Mouse (Mus musculus): ENCODE results near the gene 2300002M23Rik. TPM values are rescaled to one million over a fixed set of nuclear protein-coding genes. Genes with fewer than 3 reads are reported as not detected.

The 2300002M23Rik gene
- polyA plus RNA-seq, 1 experiment from 2014 or later, result not detected

DNA sequence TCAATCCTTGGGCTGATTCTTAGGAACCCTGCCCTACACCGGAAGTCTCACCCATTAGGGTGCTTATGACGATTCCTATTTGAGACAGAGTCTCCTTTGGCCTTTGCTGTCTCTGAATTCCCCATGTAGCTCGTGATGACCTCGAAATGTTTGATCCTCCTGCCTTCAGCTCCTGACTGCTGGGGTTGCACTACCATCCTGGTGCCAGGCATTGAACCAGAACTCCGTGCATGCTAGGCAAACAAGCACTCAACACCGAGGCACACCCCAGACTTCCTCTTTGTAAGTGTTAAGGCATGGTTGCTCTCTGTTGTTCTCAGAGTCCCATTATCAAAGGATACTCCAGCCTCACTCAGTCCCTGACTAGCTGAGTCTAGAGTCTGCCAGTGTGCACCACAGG lies 23.2 kb upstream of the 2300002M23Rik start:
- no peak for ATAC-seq
- H3K4me3 ChIP-seq, result no peak overlapping the region
- H3K9me3 ChIP-seq (replicated peaks), result no peaks in the 10 kb centered on the region
- no peak overlapping the region for H3K27ac ChIP-seq
- WGBS (ENCODE audit: insufficient replicate concordance), result 52% methylated on average over 6 of the region's 6 CpGs
- no peaks in the 10 kb centered on the region for H3K36me3 ChIP-seq
- H3K27me3 ChIP-seq (replicated peaks), result peaks cover 6% of the 10 kb centered on the region; the same call in 1 of the 2 replicates
- H3K4me1 ChIP-seq, result no peaks in the 10 kb centered on the region
- no peak overlapping the region for H3K4me2 ChIP-seq
- H3K9ac ChIP-seq, result no peak overlapping the region

DNA sequence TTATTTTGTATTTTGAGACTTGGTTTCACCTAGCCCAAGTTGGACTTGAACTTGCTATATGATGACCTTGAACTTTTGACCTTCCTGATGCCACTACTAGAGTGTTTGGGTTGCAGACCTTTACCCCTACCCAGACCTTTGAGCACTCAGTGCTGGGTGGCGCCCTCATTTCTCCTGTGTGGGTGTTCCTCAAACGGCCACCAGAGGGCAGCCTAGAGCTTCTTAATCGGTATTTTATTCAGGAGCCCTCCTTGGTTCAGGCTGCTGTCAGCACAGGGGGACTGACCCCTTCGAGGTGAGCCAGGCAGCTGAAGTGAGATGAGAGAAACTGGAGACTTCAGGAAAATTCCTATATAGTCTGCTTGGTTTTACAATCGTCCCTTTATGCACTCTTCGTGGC lies 22.6 kb upstream of the 2300002M23Rik start:
- no peaks in the 10 kb centered on the region for H3K36me3 ChIP-seq
- ATAC-seq, result no peak
- H3K9ac ChIP-seq, result no peak overlapping the region
- H3K4me1 ChIP-seq, result no peaks in the 10 kb centered on the region
- H3K4me2 ChIP-seq, result no peak overlapping the region
- no peak overlapping the region for H3K27ac ChIP-seq
- WGBS (ENCODE audit: insufficient replicate concordance), result 24% methylated on average over 6 of the region's 6 CpGs
- peaks cover 6% of the 10 kb centered on the region; the same call in 1 of the 2 replicates for H3K27me3 ChIP-seq (replicated peaks)
- no peak overlapping the region for H3K4me3 ChIP-seq
- no peaks in the 10 kb centered on the region for H3K9me3 ChIP-seq (replicated peaks)

DNA sequence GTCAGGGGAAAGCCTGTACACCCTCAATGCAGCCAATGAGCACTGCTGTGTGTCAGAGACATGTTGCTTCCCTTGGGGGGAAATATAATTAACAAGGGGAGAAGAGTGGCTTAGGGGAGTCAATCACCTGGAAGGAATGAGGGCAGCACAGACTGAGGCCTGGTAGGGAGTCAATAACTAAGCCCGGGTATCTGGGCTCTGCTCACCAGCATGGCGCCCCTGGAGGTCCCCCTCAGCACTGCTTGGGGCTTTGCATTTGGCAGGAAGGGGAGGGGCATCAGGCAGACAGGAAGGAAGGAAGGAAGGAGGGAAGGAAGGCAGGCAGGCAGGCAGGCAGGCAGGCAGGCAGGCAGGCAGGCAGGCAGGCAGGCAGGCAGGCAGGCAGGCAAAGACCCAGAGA lies 19.8 kb upstream of the 2300002M23Rik start:
- WGBS (ENCODE audit: insufficient replicate concordance), result 59% methylated on average over 2 of the region's 2 CpGs
- Histone ChIP-seq H3K27ac (no peak overlapping the region), H3K4me3 (no peak overlapping the region), H3K27me3 (replicated peaks) (0 out of 2 replicates have a peak, but pooled peaks cover 9% of the 10 kb centered on the region), H3K9ac (no peak overlapping the region), H3K4me1 (no peaks in the 10 kb centered on the region), H3K9me3 (replicated peaks) (no peaks in the 10 kb centered on the region), H3K4me2 (no peak overlapping the region), H3K36me3 (no peaks in the 10 kb centered on the region)
- no peak for ATAC-seq

DNA sequence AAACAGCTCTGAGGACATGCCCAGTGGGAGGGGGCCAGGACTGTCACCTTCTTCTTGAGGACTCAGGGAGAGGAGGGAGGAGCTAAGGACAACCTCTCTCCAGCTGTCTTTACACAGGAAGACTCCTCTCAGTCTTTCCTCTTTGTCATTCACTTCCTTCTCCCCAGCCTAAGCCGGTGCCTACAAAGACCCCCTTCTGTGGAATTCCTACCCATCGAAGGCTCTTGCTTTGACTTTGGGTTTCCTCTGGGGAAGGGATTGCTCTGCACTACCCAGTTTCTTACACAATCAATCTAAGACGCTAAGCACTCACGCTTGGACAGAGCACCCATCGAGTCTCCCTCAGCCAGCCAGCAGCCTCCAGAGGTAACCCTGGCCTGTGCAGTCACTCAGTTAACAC lies 18.6 kb upstream of the 2300002M23Rik start:
- no peak overlapping the region for H3K9ac ChIP-seq
- no peak for ATAC-seq
- no peak overlapping the region for H3K4me3 ChIP-seq
- H3K27me3 ChIP-seq (replicated peaks), result 0 out of 2 replicates have a peak, but pooled peaks cover 9% of the 10 kb centered on the region
- H3K36me3 ChIP-seq, result no peaks in the 10 kb centered on the region
- H3K4me2 ChIP-seq, result no peak overlapping the region
- no peak overlapping the region for H3K27ac ChIP-seq
- WGBS (ENCODE audit: insufficient replicate concordance), result 19% methylated on average over 5 of the region's 5 CpGs
- no peaks in the 10 kb centered on the region for H3K4me1 ChIP-seq
- no peaks in the 10 kb centered on the region for H3K9me3 ChIP-seq (replicated peaks)

DNA sequence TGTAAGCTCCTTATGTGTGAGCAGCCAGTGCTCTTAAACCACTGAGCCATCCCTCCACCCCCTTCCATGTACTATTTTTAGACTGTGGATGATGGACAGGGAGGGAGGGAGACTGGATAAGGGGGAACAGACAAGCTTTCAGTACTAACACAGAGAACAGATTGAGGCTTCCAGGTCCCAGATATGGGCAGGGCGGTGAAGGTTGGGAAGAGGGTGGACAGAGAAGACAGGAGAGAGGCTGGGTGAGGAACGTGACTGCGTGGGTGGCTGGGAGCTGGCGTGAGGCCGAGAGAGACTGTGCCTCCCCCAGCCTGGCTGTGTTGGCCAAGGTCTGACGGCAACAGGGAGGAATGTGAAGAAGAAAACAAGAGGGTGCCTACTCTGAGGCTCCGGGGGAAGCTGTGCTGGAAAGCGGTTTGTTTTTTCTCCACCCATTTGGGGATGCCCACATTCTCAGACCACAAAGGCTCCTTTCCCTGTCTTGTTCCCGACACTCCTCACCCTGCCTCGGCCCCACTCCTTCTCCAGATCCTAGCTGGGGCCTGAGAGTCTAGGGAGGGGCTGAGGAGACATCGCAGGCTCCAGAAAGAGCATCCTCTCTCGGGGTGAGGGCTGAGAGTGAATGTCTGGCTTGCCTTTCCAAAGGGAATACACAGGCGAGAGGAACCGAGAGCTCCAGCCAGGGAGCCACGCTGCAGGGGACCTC lies 17.7 kb upstream of the 2300002M23Rik start:
- Histone ChIP-seq H3K9ac (no peak overlapping the region), H3K36me3 (no peaks in the 10 kb centered on the region), H3K27ac (peak overlapping the region; percentile 28; the same call in 1 of the 2 replicates), H3K27me3 (replicated peaks) (0 out of 2 replicates have a peak, but pooled peaks cover 9% of the 10 kb centered on the region), H3K4me3 (no peak overlapping the region), H3K9me3 (replicated peaks) (no peaks in the 10 kb centered on the region), H3K4me2 (no peak overlapping the region), H3K4me1 (no peaks in the 10 kb centered on the region)
- 47% methylated on average over 15 of the region's 15 CpGs for WGBS (ENCODE audit: insufficient replicate concordance)
- ATAC-seq, result no peak

DNA sequence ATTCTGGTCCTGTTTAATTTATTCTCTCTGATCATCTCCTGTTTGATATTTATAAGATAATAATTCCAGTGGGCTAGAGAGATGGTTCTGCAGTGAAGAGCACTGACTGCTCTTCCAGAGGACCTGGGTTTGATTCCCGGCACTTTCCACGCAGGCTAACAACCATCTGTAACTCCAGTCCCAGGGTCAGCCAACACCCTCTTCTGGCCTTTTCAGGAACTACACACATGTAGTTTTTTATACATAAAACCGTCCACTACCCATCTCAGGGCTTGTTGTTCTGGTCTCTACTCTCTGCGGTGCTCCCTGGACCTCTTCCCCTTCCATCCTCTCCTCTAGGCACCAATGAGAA lies 17.1 kb upstream of the 2300002M23Rik start:
- no peak for ATAC-seq
- WGBS (ENCODE audit: insufficient replicate concordance), result 83% methylated on average over 4 of the region's 4 CpGs
- 0 out of 2 replicates have a peak, but pooled peaks cover 9% of the 10 kb centered on the region for H3K27me3 ChIP-seq (replicated peaks)
- H3K4me3 ChIP-seq, result no peak overlapping the region
- H3K9ac ChIP-seq, result no peak overlapping the region
- H3K36me3 ChIP-seq, result no peaks in the 10 kb centered on the region
- no peak overlapping the region for H3K4me2 ChIP-seq
- no peak overlapping the region for H3K27ac ChIP-seq
- H3K4me1 ChIP-seq, result no peaks in the 10 kb centered on the region
- no peaks in the 10 kb centered on the region; the same call in 1 of the 2 replicates for H3K9me3 ChIP-seq (replicated peaks)

DNA sequence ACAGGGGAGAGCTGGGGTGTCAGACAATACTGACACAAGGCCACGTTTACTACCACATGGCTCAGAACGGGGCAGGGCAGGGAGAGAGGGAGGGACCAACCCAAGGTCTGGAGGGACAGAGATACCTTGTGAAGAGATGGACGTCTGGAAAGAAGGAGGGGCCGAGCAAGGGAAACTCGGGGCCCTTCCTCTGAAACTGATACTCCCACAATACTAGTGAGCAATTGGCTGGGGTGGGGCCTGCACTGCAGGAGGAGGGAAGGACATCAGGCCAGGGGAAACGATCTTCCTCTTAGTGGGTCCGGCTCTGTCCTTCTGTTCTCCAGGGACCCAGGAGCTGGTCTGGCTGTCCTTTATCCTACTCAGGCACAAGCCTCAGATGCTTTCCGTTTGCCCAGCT lies 16.4 kb upstream of the 2300002M23Rik start:
- H3K9ac ChIP-seq, result no peak overlapping the region
- WGBS (ENCODE audit: insufficient replicate concordance), result 47% methylated on average over 8 of the region's 8 CpGs
- no peak for ATAC-seq

DNA sequence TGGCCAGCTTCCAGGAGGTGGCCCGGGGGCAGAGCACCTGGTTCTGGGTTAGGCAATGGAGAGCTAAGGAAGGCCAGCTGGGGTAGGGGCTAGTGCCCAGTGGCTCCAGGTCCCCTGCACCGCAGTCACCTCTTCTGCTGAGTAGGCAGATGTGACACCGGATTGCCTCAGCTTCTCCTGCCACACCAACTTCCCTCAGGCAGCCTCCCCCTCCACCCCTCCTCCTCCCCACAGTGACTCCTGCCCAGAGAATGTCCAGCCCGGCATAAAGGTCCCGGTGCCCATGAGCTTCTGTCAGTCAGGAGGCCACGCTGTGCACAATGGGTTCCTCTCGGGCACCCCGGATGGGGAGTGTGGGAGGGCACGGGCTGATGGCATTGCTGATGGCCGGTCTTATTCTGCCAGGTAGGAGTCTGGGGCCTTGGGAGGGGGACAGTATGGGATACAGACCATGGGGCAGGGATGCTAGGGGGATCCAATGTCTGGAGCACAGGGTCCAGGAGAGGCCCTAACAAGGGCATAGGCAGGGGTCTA lies 15.3 kb upstream of the 2300002M23Rik start, which contains the start of gene Cdsn:
TSS of gene Cdsn (plus strand) at position 248 of the 534 bp plus-strand sequence.
- H3K9me3 ChIP-seq (replicated peaks), result no peaks in the 10 kb centered on the region; the same call in 1 of the 2 replicates
- H3K27ac ChIP-seq, result no peak within 1 kb of the TSS
- no peak within 1 kb of the TSS for H3K4me2 ChIP-seq
- no peak for ATAC-seq
- H3K36me3 ChIP-seq, result no peaks in the 10 kb centered on the region
- no peak within 1 kb of the TSS for H3K9ac ChIP-seq
- no peak within 1 kb of the TSS for H3K4me3 ChIP-seq
- 72% methylated on average over 10 of the region's 10 CpGs for WGBS (ENCODE audit: insufficient replicate concordance)
- 0 out of 2 replicates have a peak, but pooled peaks cover 9% of the 10 kb centered on the region for H3K27me3 ChIP-seq (replicated peaks)
- H3K4me1 ChIP-seq, result no peaks in the 10 kb centered on the region

More for the DNA sequence above, 16.4 kb upstream of the 2300002M23Rik start:
- Histone ChIP-seq H3K4me3 (no peak overlapping the region), H3K36me3 (no peaks in the 10 kb centered on the region), H3K27ac (no peak overlapping the region), H3K4me1 (no peaks in the 10 kb centered on the region), H3K9me3 (replicated peaks) (no peaks in the 10 kb centered on the region; the same call in 1 of the 2 replicates), H3K27me3 (replicated peaks) (0 out of 2 replicates have a peak, but pooled peaks cover 9% of the 10 kb centered on the region), H3K4me2 (no peak overlapping the region)

DNA sequence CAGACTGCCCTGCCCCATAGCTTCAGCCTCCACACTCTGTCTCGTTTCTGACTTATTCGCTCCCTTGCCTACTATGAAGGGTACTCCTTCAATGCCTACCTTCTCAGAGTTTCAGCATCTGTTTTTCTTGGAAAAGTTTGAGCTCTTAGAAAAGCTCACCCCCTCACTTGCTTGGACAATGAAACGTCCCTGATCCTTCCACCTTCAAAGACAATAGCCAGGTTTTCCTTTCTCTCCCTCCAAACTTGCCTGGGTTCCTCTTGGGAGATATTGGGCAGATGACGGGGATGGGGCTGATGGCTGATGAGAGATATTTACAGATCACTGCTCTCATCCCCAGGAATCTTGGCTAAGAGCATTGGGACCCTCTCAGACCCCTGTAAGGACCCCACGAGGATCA lies 12.9 kb upstream of the 2300002M23Rik start:
- no peak overlapping the region for H3K4me3 ChIP-seq
- no peaks in the 10 kb centered on the region for H3K36me3 ChIP-seq
- H3K9me3 ChIP-seq (replicated peaks), result no peaks in the 10 kb centered on the region; the same call in 1 of the 2 replicates
- no peak overlapping the region for H3K9ac ChIP-seq
- WGBS (ENCODE audit: insufficient replicate concordance), result 62% methylated on average over 5 of the region's 5 CpGs
- no peaks in the 10 kb centered on the region for H3K4me1 ChIP-seq
- H3K27ac ChIP-seq, result no peak overlapping the region
- no peak for ATAC-seq
- 0 out of 2 replicates have a peak, but pooled peaks cover 3% of the 10 kb centered on the region for H3K27me3 ChIP-seq (replicated peaks)
- no peak overlapping the region for H3K4me2 ChIP-seq

DNA sequence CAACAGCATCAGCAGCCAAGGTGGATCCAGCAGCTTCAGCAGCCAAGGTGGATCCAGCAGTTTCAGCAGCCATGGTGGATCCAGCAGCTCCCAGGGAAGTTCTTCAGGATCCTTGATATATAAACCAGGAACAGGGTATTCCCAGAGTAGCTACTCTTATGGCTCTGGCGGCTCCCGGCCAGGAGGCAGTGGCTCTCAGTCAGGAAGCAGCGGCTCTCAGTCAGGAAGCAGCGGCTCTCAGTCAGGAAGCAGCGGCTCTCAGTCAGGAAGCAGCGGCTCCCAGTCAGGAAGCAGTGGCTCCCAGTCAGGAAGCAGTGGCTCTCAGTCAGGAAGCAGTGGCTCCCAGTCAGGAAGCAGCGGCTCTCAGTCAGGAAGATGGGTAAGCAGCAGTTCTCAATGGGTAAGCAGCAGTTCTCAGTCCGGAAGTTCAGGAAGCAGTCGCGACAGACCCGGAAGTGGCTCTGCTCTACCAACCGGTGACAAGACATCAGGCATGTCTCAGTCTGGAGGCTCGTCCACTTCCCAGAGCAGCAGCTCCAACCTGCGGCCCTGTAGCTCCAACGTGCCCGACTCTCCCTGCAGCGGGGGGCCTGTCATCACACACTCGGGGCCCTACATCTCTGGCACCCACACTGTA lies 12.4 kb upstream of the 2300002M23Rik start:
- no peaks in the 10 kb centered on the region for H3K4me1 ChIP-seq
- H3K4me3 ChIP-seq, result no peak overlapping the region
- H3K27me3 ChIP-seq (replicated peaks), result 0 out of 2 replicates have a peak, but pooled peaks cover 3% of the 10 kb centered on the region
- WGBS (ENCODE audit: insufficient replicate concordance), result 73% methylated on average over 18 of the region's 18 CpGs
- H3K9me3 ChIP-seq (replicated peaks), result no peaks in the 10 kb centered on the region; the same call in 1 of the 2 replicates
- no peak overlapping the region for H3K27ac ChIP-seq
- ATAC-seq, result no peak
- H3K4me2 ChIP-seq, result no peak overlapping the region
- no peaks in the 10 kb centered on the region for H3K36me3 ChIP-seq
- H3K9ac ChIP-seq, result no peak overlapping the region

DNA sequence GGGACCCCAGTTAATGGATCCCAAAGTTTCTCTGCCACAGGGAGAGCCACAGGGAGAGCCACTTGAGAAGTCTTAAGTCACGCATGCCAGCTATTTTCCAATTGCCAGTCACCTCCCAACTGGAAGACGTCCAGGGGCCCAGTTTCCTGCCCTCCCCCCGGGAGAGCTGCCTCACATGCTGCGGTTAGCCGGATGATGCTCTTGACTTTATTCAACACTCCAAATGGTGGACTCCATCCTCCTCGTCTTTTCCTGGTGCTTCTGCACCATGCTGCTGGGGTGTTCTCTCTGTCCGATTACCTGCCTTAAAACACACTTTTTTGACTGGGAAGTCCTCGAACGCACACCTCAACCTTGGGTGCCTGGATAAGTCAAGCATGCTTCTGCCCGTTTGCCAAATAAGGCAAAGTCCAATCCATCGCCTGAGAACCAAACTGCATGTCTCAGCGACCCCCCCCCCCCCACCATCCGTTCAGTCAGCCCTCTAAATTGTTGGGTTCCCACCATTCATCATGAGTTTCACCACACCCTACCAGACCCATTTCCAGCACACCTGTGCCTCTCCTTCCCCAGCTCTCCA lies 11.0 kb upstream of the 2300002M23Rik start:
- no peak for ATAC-seq
- H3K27ac ChIP-seq, result no peak overlapping the region

DNA sequence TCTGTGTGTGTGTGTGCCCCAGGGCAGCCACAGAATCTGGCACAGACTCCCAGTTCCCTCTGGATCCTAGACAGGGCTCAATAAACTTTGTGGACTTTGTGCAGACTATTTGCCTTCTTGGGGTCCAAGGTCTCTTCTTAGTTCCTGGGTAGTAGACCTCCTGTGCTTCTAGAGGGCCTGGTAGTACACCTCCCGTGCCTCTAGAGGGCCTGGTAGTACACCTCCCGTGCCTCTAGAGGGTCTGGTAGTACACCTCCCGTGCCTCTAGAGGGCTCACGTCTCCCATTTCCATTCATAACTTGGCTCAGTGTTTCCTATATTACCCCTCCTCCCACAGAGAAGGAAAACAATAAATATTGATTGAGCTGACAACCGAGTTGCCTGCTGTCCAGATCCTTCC lies 10.4 kb upstream of the 2300002M23Rik start:
- H3K27me3 ChIP-seq (replicated peaks), result no peaks in the 10 kb centered on the region
- no peaks in the 10 kb centered on the region for H3K4me1 ChIP-seq
- 35% methylated on average over 5 of the region's 5 CpGs for WGBS (ENCODE audit: insufficient replicate concordance)
- H3K4me3 ChIP-seq, result no peak overlapping the region
- H3K9me3 ChIP-seq (replicated peaks), result no peaks in the 10 kb centered on the region; the same call in 1 of the 2 replicates
- no peak for ATAC-seq
- H3K27ac ChIP-seq, result no peak overlapping the region
- H3K4me2 ChIP-seq, result no peak overlapping the region
- H3K36me3 ChIP-seq, result no peaks in the 10 kb centered on the region
- no peak overlapping the region for H3K9ac ChIP-seq

More for the DNA sequence above, 11.0 kb upstream of the 2300002M23Rik start:
- Histone ChIP-seq H3K9me3 (replicated peaks) (no peaks in the 10 kb centered on the region; the same call in 1 of the 2 replicates), H3K36me3 (no peaks in the 10 kb centered on the region), H3K4me2 (no peak overlapping the region), H3K27me3 (replicated peaks) (0 out of 2 replicates have a peak, but pooled peaks cover 3% of the 10 kb centered on the region), H3K4me3 (no peak overlapping the region), H3K9ac (no peak overlapping the region), H3K4me1 (no peaks in the 10 kb centered on the region)
- WGBS (ENCODE audit: insufficient replicate concordance), result 77% methylated on average over 13 of the region's 13 CpGs

All from liver, embryonic 12.5 days (tissue).